In genomic region chr10:87858939-87859338, GRCm38 (mm10) we compare ENCODE assay signal across 8 mouse cellular contexts. TPM values are rescaled to one million over a fixed set of nuclear protein-coding genes. Genes with fewer than 3 reads are reported as not detected.
A peak's percentile ranks its signal among the peaks of the same experiment; 100 is the strongest.
DNase-seq lines count a peak whose midpoint lies in the region; ATAC-seq and TF ChIP-seq lines count a peak whose summit lies in the region.
"Had no signal": no experiment of that assay in that cellular context is flagged by ENCODE, and none has a peak within 500 bp of the region (broad histone marks: within the 10 kb centered on the region; RNA-seq: fewer than 3 reads in every experiment).

No protein-coding gene starts in this region.

- ATAC-seq in heart, embryonic 11.5 days (replicated peaks; ENCODE audit: insufficient number of reproducible peaks, low FRiP score, low TSS enrichment), result no peak
- no peak for ATAC-seq in kidney, postnatal 0 days (replicated peaks; ENCODE audit: low FRiP score, low read depth)
- ATAC-seq in midbrain, embryonic 13.5 days, result no peak
- no peak for ATAC-seq in monocyte, adult 5-6 weeks (replicated peaks; ENCODE audit: insufficient number of reproducible peaks, low FRiP score, low TSS enrichment, poor library complexity, severe bottlenecking)

- peak overlapping the region; percentile 82 for H3K9ac ChIP-seq in heart, embryonic 11.5 days (ENCODE audit: low read depth, low read length)
- no peak overlapping the region for H3K9ac ChIP-seq in kidney, postnatal 0 days (ENCODE audit: low read depth, low read length)
- H3K9ac ChIP-seq in midbrain, embryonic 13.5 days (replicated peaks), result no peak overlapping the region

- no peak for TF ChIP-seq CTCF in bone marrow macrophage, adult 2 months (IDR thresholded peaks at IDR 0.05; ENCODE audit: low read depth, low read length)
- TF ChIP-seq CTCF in kidney, postnatal 0 days (IDR thresholded peaks at IDR 0.05; ENCODE audit: low read depth), result 0 out of 2 replicates have a peak, but pooled peaks have one; percentile 19

- peak overlapping the region; percentile 99 for H3K4me3 ChIP-seq in bone marrow macrophage, adult 2 months (ENCODE audit: insufficient read depth, low read length)
- peak overlapping the region; percentile 55 for H3K4me3 ChIP-seq in heart, embryonic 11.5 days (ENCODE audit: low read depth, low read length)
- H3K4me3 ChIP-seq in kidney, postnatal 0 days (replicated peaks; ENCODE audit: low read depth, low read length), result peak overlapping the region; percentile 44
- H3K4me3 ChIP-seq in midbrain, embryonic 13.5 days (replicated peaks), result peak overlapping the region; percentile 43

- peaks cover 4% of the 10 kb centered on the region; the same call in 1 of the 2 replicates for H3K9me3 ChIP-seq in heart, embryonic 11.5 days (replicated peaks; ENCODE audit: control insufficient read depth, low read length)
- H3K9me3 ChIP-seq in kidney, postnatal 0 days (replicated peaks; ENCODE audit: low read length), result no peaks in the 10 kb centered on the region
- no peaks in the 10 kb centered on the region for H3K9me3 ChIP-seq in midbrain, embryonic 13.5 days
- H3K9me3 ChIP-seq: megakaryocyte, embryonic 14.5 days had no signal

- H3K4me1 ChIP-seq in bone marrow macrophage, adult 2 months (ENCODE audit: control insufficient read depth, insufficient read depth, low read length), result peaks cover 48% of the 10 kb centered on the region
- H3K4me1 ChIP-seq in heart, embryonic 11.5 days (ENCODE audit: control insufficient read depth, insufficient read depth, low read length), result peaks cover 32% of the 10 kb centered on the region
- H3K4me1 ChIP-seq in kidney, postnatal 0 days (replicated peaks; ENCODE audit: insufficient read depth, low read length), result peaks cover 12% of the 10 kb centered on the region
- peaks cover 33% of the 10 kb centered on the region for H3K4me1 ChIP-seq in midbrain, embryonic 13.5 days (replicated peaks)

- WGBS in heart, embryonic 11.5 days (ENCODE audit: insufficient replicate concordance), result 19% methylated on average over 6 of the region's 6 CpGs
- WGBS in kidney, postnatal 0 days, result 18% methylated on average over 6 of the region's 6 CpGs
- WGBS in midbrain, embryonic 13.5 days, result 46% methylated on average over 6 of the region's 6 CpGs

- no peak for TF ChIP-seq POLR2A in bone marrow macrophage, adult 2 months (IDR thresholded peaks at IDR 0.05; ENCODE audit: borderline replicate concordance, low read depth, low read length)

- H3K27ac ChIP-seq in bone marrow macrophage, adult 2 months (ENCODE audit: insufficient read depth, low read depth, low read length), result peak overlapping the region; percentile 97
- peak overlapping the region; percentile 80 for H3K27ac ChIP-seq in heart, embryonic 11.5 days (ENCODE audit: low read depth, low read length)
- H3K27ac ChIP-seq in kidney, postnatal 0 days, result no peak overlapping the region
- H3K27ac ChIP-seq in midbrain, embryonic 13.5 days, result no peak overlapping the region

- no peaks in the 10 kb centered on the region for H3K36me3 ChIP-seq in heart, embryonic 11.5 days (ENCODE audit: control insufficient read depth, insufficient read depth, low read length)
- H3K36me3 ChIP-seq in kidney, postnatal 0 days (ENCODE audit: insufficient read depth, low read length), result no peaks in the 10 kb centered on the region
- no peaks in the 10 kb centered on the region for H3K36me3 ChIP-seq in midbrain, embryonic 13.5 days

- no peaks in the 10 kb centered on the region for H3K27me3 ChIP-seq in heart, embryonic 11.5 days (ENCODE audit: control insufficient read depth, insufficient read depth, low read length)
- H3K27me3 ChIP-seq in kidney, postnatal 0 days (ENCODE audit: insufficient read depth, low read length), result no peaks in the 10 kb centered on the region
- peaks cover 3% of the 10 kb centered on the region; the same call in 1 of the 2 replicates for H3K27me3 ChIP-seq in midbrain, embryonic 13.5 days

- H3K4me2 ChIP-seq in heart, embryonic 11.5 days, result peak overlapping the region; percentile 70
- H3K4me2 ChIP-seq in kidney, postnatal 0 days (ENCODE audit: low read length), result peak overlapping the region; percentile 73
- H3K4me2 ChIP-seq in midbrain, embryonic 13.5 days (replicated peaks), result peak overlapping the region; percentile 69

- DNase-seq in 3T3-L1 (ENCODE audit: low read depth, low spot score), result peak; percentile 81
- peak; percentile 84 for DNase-seq in kidney, postnatal 0 days (ENCODE audit: low spot score)
- no peak for DNase-seq in yolk sac, embryonic 10.5 days (ENCODE audit: low spot score)

RNA-seq across cellular contexts. Expression of gene Igf1, which starts 0.9 kb away (rescaled TPM):
- 1,038 and 1,121 TPM in 2 replicates for polyA plus RNA-seq in bone marrow macrophage, adult 2 months (2012; ENCODE audit: insufficient read depth, insufficient read length, missing spikeins)
- 36.6 and 39.9 TPM in 2 replicates for polyA plus RNA-seq in heart, embryonic 11.5 days (2014; fragmentation: Nextera tagmentation; extraction: Ambion mirVana)
- polyA plus RNA-seq in kidney, postnatal 0 days (2015; fragmentation: Nextera tagmentation; extraction: Ambion mirVana), result 23.1 and 24.0 TPM in 2 replicates
- polyA plus RNA-seq in midbrain, embryonic 13.5 days (2015; fragmentation: Nextera tagmentation; extraction: Ambion mirVana), result 4.0 and 5.3 TPM in 2 replicates
- not detected in 3 replicates for total RNA-seq in monocyte, adult 5-6 weeks (2017)

Comparison
In these comparisons a context has a peak if more than half of its experiments do, and no peak if none do; other contexts are left out.
1. H3K27ac ChIP-seq: peak in bone marrow macrophage, adult 2 months (single experiment) and heart, embryonic 11.5 days (single experiment); none in kidney, postnatal 0 days (single experiment) and midbrain, embryonic 13.5 days (single experiment).
2. H3K4me3 ChIP-seq: peak in every context shown above with its lines; median percentile 99 in bone marrow macrophage, adult 2 months; 55 in heart, embryonic 11.5 days; 44 in kidney, postnatal 0 days; 43 in midbrain, embryonic 13.5 days.
3. RNA of gene Igf1, which starts 0.9 kb away (polyA plus RNA-seq): 1,038 to 1,121 TPM in bone marrow macrophage, adult 2 months; 36.6 to 39.9 TPM in heart, embryonic 11.5 days, 23.1 to 24.0 TPM in kidney, postnatal 0 days and 4.0 to 5.3 TPM in midbrain, embryonic 13.5 days; every median in the first group is over 10 times any median in the second.
4. Peak in every context shown above with its lines, with median percentiles within 50 percentile points of each other: H3K4me2 ChIP-seq.